In genomic region chr11:87086290-87086984, GRCm38 (mm10) we compare ENCODE assay signal across 8 mouse cellular contexts. TPM values are rescaled to one million over a fixed set of nuclear protein-coding genes. Genes with fewer than 3 reads are reported as not detected.
A peak's percentile ranks its signal among the peaks of the same experiment; 100 is the strongest.
DNase-seq lines count a peak whose midpoint lies in the region; ATAC-seq and TF ChIP-seq lines count a peak whose summit lies in the region.

Smg8 (minus strand) TSS chr11:87086774.

- WGBS in forebrain, embryonic 13.5 days: 2% methylated on average over 43 of the region's 43 CpGs
- under 1% methylated on average over 43 of the region's 43 CpGs for WGBS in heart, postnatal 0 days
- under 1% methylated on average over 43 of the region's 43 CpGs for WGBS in liver, embryonic 16.5 days (ENCODE audit: insufficient replicate concordance)
- 1% methylated on average over 43 of the region's 43 CpGs for WGBS in neural tube, embryonic 12.5 days
- WGBS in stomach, postnatal 0 days: under 1% methylated on average over 43 of the region's 43 CpGs

- peak within 1 kb of the TSS; percentile 95 for H3K9ac ChIP-seq in forebrain, embryonic 13.5 days
- H3K9ac ChIP-seq in heart, postnatal 0 days (replicated peaks; ENCODE audit: low read depth, low read length): peak within 1 kb of the TSS; percentile 90
- peak within 1 kb of the TSS; percentile 83 for H3K9ac ChIP-seq in liver, embryonic 16.5 days (ENCODE audit: low read depth, low read length)
- H3K9ac ChIP-seq in neural tube, embryonic 12.5 days: peak within 1 kb of the TSS; percentile 79
- peak within 1 kb of the TSS; percentile 78 for H3K9ac ChIP-seq in stomach, postnatal 0 days (ENCODE audit: low read length)

- peak; percentile 80; the same call in 1 of the 2 replicates for ATAC-seq in cerebellum, adult (ENCODE audit: insufficient number of reproducible peaks, low FRiP score, low TSS enrichment)
- peak; percentile 91 for ATAC-seq in forebrain, embryonic 13.5 days
- ATAC-seq in heart, postnatal 0 days (ENCODE audit: insufficient read depth, low read depth): peak; percentile 94
- peak; percentile 86 for ATAC-seq in liver, embryonic 16.5 days (ENCODE audit: low read depth)
- peak; percentile 72; the same call in 1 of the 2 replicates for ATAC-seq in neural tube, embryonic 12.5 days (ENCODE audit: low FRiP score, low read depth)
- ATAC-seq in stomach, postnatal 0 days (ENCODE audit: low FRiP score, low TSS enrichment): peak; percentile 93

- H3K27ac ChIP-seq in forebrain, embryonic 13.5 days: peak within 1 kb of the TSS; percentile 59
- H3K27ac ChIP-seq in heart, postnatal 0 days (ENCODE audit: low read depth): peak within 1 kb of the TSS; percentile 71
- H3K27ac ChIP-seq in liver, embryonic 16.5 days (ENCODE audit: low read length): peak within 1 kb of the TSS; percentile 69
- H3K27ac ChIP-seq in neural tube, embryonic 12.5 days: no peak within 1 kb of the TSS
- peak within 1 kb of the TSS; percentile 78 for H3K27ac ChIP-seq in stomach, postnatal 0 days (replicated peaks)

- H3K9me3 ChIP-seq in forebrain, embryonic 13.5 days (replicated peaks): no peaks in the 10 kb centered on the region
- H3K9me3 ChIP-seq in heart, postnatal 0 days (replicated peaks; ENCODE audit: control insufficient read depth, low read length): no peaks in the 10 kb centered on the region
- no peaks in the 10 kb centered on the region for H3K9me3 ChIP-seq in liver, embryonic 16.5 days (replicated peaks; ENCODE audit: control insufficient read depth, low read length)
- H3K9me3 ChIP-seq in neural tube, embryonic 12.5 days: no peaks in the 10 kb centered on the region
- H3K9me3 ChIP-seq in stomach, postnatal 0 days (ENCODE audit: control insufficient read depth, low read length): no peaks in the 10 kb centered on the region

- H3K4me3 ChIP-seq in forebrain, embryonic 13.5 days: peak within 1 kb of the TSS; percentile 96
- H3K4me3 ChIP-seq in heart, postnatal 0 days (ENCODE audit: low read depth, low read length): peak within 1 kb of the TSS; percentile 93
- H3K4me3 ChIP-seq in liver, embryonic 16.5 days (ENCODE audit: low read depth, low read length): peak within 1 kb of the TSS; percentile 89
- H3K4me3 ChIP-seq in neural tube, embryonic 12.5 days: peak within 1 kb of the TSS; percentile 70
- peak within 1 kb of the TSS; percentile 87 for H3K4me3 ChIP-seq in stomach, postnatal 0 days (ENCODE audit: low read depth, low read length)

- peak within 1 kb of the TSS; percentile 95 for H3K4me2 ChIP-seq in forebrain, embryonic 13.5 days
- peak within 1 kb of the TSS; percentile 97 for H3K4me2 ChIP-seq in heart, postnatal 0 days (ENCODE audit: low read depth, low read length)
- H3K4me2 ChIP-seq in liver, embryonic 16.5 days (ENCODE audit: low read depth, low read length): peak within 1 kb of the TSS; percentile 78
- peak within 1 kb of the TSS; percentile 94 for H3K4me2 ChIP-seq in neural tube, embryonic 12.5 days (replicated peaks)
- peak within 1 kb of the TSS; percentile 86 for H3K4me2 ChIP-seq in stomach, postnatal 0 days (replicated peaks; ENCODE audit: low read depth)

- peak; percentile 92 for DNase-seq in ES-CJ7 (ENCODE audit: low read depth, low spot score)
- peak; percentile 96 for DNase-seq in heart, postnatal 0 days (ENCODE audit: low spot score)
- DNase-seq in kidney, postnatal 4 days: peak; percentile 84 to 88
- DNase-seq in stomach, postnatal 0 days (ENCODE audit: low spot score): peak; percentile 89

- TF ChIP-seq EP300 in heart, postnatal 0 days (IDR thresholded peaks at IDR 0.05; ENCODE audit: low read depth): no peak
- TF ChIP-seq EP300 in stomach, postnatal 0 days (optimal IDR thresholded peaks at IDR 0.05): no peak

- peaks cover 25% of the 10 kb centered on the region for H3K4me1 ChIP-seq in forebrain, embryonic 13.5 days
- H3K4me1 ChIP-seq in heart, postnatal 0 days (ENCODE audit: control insufficient read depth, insufficient read depth): peaks cover 16% of the 10 kb centered on the region
- peaks cover 24% of the 10 kb centered on the region for H3K4me1 ChIP-seq in liver, embryonic 16.5 days (ENCODE audit: control insufficient read depth, low read depth, low read length)
- H3K4me1 ChIP-seq in neural tube, embryonic 12.5 days: peaks cover 26% of the 10 kb centered on the region
- H3K4me1 ChIP-seq in stomach, postnatal 0 days (replicated peaks; ENCODE audit: control insufficient read depth, insufficient read depth): peaks cover 7% of the 10 kb centered on the region; the same call in 1 of the 2 replicates

- peaks cover 40% of the 10 kb centered on the region for H3K36me3 ChIP-seq in forebrain, embryonic 13.5 days (ENCODE audit: poor library complexity, severe bottlenecking)
- peaks cover 46% of the 10 kb centered on the region for H3K36me3 ChIP-seq in heart, postnatal 0 days (replicated peaks; ENCODE audit: control insufficient read depth, insufficient read depth, low read length)
- H3K36me3 ChIP-seq in liver, embryonic 16.5 days (ENCODE audit: control insufficient read depth, insufficient read depth): peaks cover 18% of the 10 kb centered on the region
- peaks cover 34% of the 10 kb centered on the region for H3K36me3 ChIP-seq in neural tube, embryonic 12.5 days
- H3K36me3 ChIP-seq in stomach, postnatal 0 days (ENCODE audit: control insufficient read depth, insufficient read depth, low read length): no peaks in the 10 kb centered on the region; the same call in 1 of the 2 replicates

- no peaks in the 10 kb centered on the region for H3K27me3 ChIP-seq in forebrain, embryonic 13.5 days
- H3K27me3 ChIP-seq in heart, postnatal 0 days (ENCODE audit: control insufficient read depth, insufficient read depth, low read length): no peaks in the 10 kb centered on the region
- no peaks in the 10 kb centered on the region for H3K27me3 ChIP-seq in liver, embryonic 16.5 days (ENCODE audit: control insufficient read depth, insufficient read depth, low read depth, low read length)
- H3K27me3 ChIP-seq in neural tube, embryonic 12.5 days (replicated peaks): no peaks in the 10 kb centered on the region
- no peaks in the 10 kb centered on the region for H3K27me3 ChIP-seq in stomach, postnatal 0 days (ENCODE audit: control insufficient read depth, insufficient read depth, low read length)

- no peak for TF ChIP-seq CTCF in heart, postnatal 0 days (IDR thresholded peaks at IDR 0.05; ENCODE audit: low read depth)
- 0 out of 2 replicates have a peak, but pooled peaks have one; percentile 8 for TF ChIP-seq CTCF in stomach, postnatal 0 days (IDR thresholded peaks at IDR 0.05; ENCODE audit: low read depth)

RNA-seq across cellular contexts. Expression of gene Smg8, which starts in this region (rescaled TPM):
- polyA plus RNA-seq in forebrain, embryonic 13.5 days (2015; fragmentation: Nextera tagmentation; extraction: Ambion mirVana): 20.5 and 22.6 TPM in 2 replicates
- total RNA-seq in heart, postnatal 0 days (2014; rRNA removed; ENCODE audit: low replicate concordance): 16.6 and 25.1 TPM in 2 replicates
- 7.7 and 9.3 TPM in 2 replicates for polyA plus RNA-seq in heart, postnatal 0 days (2015; fragmentation: Nextera tagmentation; extraction: Ambion mirVana)
- 6.7 and 7.2 TPM in 2 replicates for polyA plus RNA-seq in liver, embryonic 16.5 days (2015; fragmentation: Nextera tagmentation; extraction: Ambion mirVana)
- polyA plus RNA-seq in neural tube, embryonic 12.5 days (2016; fragmentation: Nextera tagmentation; extraction: Ambion mirVana): 23.9 and 27.0 TPM in 2 replicates
- polyA plus RNA-seq in stomach, postnatal 0 days (2015; fragmentation: Nextera tagmentation; extraction: Ambion mirVana): 10.3 and 10.8 TPM in 2 replicates
